Mouse (Mus musculus) granulocyte monocyte progenitor cell, adult 5-6 weeks (primary cell): ENCODE measurements around the gene Trim2. TPM values are rescaled to one million over a fixed set of nuclear protein-coding genes. Genes with fewer than 3 reads are reported as not detected.

ENCODE experiments used
- ATAC-seq: replicated peaks from 2 replicates; pipeline ENCODE4 v1.8.0; 2016; ENCODE audit warnings: mild to moderate bottlenecking, moderate TSS enrichment, inconsistent platforms; ENCODE audit not compliant: poor library complexity, severe bottlenecking
- total RNA-seq, 2 experiments: library from RNA; stranded (forward) in 1 of 2; stranded (reverse) in 1 of 2; fragments of 200-712, 200-1000 nt in 1 of 2; fragments of >200 nt in 1 of 2; fragmentation: Nextera tagmentation in 1 of 2; gene quantifications; 2 replicates each; pipeline ENCODE4 v1.2.3; 2014 to 2017

Trim2 gene
- total RNA-seq, 2 experiments from 2014 or later: not detected

- ATAC-seq: no peak
These were observed 141.3 kb downstream of the Trim2 start for GRCm38 (mm10) chr3:84165391-84165790.

DNA sequence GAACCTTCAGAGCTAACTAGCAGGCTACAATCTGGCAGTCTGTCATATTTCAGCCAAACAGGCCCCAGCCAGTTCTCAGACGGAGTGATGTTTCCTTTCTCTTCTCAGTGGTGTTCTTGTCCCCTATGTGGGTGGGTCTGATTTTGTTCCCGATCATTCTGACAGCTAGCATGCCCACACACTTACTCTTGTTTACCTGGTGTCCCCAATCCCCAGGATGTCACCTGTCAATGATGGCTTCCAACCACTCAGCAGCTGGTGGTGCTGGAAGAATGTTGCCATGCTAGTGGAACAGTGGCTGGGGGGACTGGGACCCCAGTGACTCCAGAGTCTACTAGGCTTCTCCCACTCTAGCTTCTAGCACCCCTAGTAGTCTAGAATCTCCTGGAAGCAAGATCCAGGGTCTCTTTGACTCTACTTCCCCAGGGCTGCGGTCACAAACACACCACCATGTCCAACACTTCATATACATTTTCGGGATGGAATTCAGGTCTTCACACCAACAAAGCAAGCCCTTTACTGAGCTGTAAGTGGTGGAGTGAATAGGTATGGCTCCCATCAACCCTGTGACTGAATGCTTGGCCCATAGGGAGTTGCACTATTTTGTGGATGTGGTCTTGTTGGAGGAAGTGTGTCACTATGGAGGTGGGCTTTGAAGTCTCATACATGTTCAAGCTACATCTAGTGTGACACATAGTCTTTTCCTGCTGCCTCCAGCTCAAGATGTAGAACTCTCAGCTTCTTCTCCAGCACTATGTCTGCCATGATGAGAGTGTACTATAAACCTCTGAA is 148.9 kb downstream of the Trim2 start:
- no peak for ATAC-seq

- no peak for ATAC-seq
These were observed 149.7 kb downstream of the Trim2 start for GRCm38 (mm10) chr3:84157011-84157410.

DNA sequence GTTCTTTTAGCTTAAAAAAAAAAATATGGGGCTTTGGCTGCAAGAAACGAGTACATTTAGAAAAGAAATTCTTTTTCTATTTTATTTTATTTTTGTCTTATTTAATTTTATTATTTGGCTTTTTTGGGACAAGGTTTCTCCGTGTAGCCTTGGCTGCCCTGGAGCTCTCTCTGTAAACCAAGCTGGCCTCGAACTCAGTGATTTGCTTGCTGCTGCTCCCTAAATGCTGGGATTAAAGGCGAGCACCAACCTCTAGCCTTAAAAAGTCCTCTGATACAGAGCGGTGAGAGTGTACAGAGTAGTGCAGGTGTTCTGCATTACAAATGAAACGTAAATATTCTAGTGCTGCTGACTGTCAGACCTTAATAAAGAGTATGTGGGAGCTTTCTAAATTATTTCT is 150.6 kb downstream of the Trim2 start:
- no peak for ATAC-seq

DNA sequence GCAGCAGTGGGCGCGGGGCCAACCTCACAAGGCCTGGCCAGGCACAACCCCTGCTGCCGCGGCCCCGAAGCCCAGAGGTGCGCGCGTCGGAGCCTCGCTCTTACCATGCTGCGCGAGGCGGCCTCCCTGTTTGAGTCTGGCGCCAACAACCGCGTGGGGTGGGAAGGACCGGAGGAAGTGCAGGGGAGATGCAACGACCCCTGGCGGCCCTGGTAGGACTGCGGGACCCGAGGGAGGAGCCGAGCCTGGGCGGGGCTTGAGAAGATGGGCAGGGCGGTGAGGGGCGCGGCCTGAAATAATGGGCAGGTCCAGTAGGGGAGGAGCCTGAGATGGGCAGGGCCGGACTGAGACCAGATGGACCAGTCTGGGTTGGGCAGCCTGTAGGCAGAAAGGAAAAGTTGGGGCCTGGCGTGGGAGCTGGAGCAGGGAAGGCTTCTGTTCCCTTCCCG is 151.1 kb downstream of the Trim2 start, which contains the start of gene Mnd1:
TSS of gene Mnd1 (minus strand) at position 229 of the 449 bp plus-strand sequence.
- ATAC-seq: peak; percentile 99

DNA sequence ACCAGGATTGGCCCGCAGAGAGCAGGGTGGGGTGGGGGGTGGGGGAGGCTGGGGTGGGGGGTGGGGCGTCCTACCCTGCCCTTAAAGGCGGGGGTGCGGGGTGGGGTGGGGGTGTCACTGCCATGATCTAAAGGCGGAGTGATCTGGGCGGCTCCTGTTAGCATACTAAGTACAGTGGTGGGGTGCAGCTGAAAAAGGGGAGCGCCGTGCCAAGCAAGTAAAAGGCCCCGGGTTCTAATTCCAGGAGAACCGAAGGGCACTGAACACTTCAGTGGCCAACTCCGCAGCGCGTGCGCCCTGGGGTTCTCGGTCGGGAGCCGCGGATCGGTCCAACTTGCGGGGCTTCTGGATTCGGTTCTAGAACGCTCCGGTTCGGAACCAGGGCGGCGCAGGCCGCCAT is 151.5 kb downstream of the Trim2 start:
- peak; percentile 28 for ATAC-seq

- ATAC-seq: no peak
These were observed 151.9 kb downstream of the Trim2 start for GRCm38 (mm10) chr3:84154721-84155141.

DNA sequence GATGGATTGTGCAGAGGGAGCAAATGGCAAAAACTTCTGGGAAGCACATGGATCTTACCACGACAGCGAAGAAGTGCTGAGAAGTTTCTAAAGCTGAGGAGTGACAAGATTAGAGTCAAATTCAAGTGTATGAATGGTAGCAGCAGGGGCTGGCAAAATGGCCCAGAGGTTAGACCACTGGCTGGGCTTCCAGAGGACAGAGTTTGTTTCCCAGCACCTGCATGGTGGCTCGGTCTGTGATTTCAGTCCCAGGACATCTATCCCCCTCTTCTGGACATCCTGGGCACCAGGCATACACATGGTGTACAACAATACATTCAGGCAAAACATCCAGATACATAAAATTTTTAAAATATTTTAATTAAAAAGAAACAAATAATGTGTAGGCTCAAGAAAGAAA is 156.8 kb downstream of the Trim2 start:
- ATAC-seq: no peak

- ATAC-seq: no peak
These were observed 165.7 kb downstream of the Trim2 start for GRCm38 (mm10) chr3:84140947-84141346.

- no peak for ATAC-seq
These were observed 170.2 kb downstream of the Trim2 start for GRCm38 (mm10) chr3:84136509-84136908.

GRCm38 (mm10) chr3:84135933-84136332 is 170.7 kb downstream of the Trim2 start:
- peak; percentile 43 for ATAC-seq

GRCm38 (mm10) chr3:84135387-84135786 is 171.3 kb downstream of the Trim2 start:
- peak; percentile 100 for ATAC-seq

DNA sequence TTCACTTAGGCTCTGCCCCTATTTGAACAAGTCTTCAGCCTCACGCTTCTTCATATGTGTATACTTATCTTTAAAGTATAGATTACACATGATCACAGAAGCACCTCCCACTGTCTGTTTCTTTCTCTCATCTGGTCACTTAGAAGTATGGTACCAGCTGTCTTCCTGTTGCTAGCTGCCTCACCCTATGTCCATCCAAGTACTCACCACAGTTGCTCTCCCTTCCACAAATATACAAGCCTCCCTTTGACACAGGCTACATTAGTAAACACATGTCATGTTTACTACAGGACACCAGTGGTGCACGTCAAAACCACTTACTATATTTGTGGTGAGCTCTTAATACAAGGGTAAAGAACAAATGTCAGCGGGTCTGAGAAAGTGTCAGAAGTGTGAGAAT is 175.3 kb downstream of the Trim2 start:
- ATAC-seq: no peak

DNA sequence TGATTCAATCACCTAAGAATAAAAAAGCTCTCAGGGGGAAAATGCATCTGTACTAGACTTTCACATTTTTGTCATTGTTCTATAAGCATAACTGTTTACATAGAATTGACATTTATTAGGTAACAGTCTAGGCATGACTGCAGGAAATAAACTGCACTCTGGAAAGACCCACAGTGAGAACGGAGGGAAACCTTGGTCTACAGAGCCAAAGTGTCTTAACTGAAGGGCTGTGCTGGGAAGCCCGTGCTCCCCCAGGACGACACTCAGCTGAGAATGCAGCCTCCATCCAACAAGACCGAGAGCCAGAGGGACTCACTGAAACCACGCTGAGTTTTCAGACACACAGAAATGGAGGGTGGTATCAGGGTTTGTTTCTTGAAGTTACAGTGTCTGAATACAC is 175.9 kb downstream of the Trim2 start:
- ATAC-seq: no peak

- peak; percentile 48 for ATAC-seq
These were observed 177.5 kb downstream of the Trim2 start for GRCm38 (mm10) chr3:84128871-84129870.

DNA sequence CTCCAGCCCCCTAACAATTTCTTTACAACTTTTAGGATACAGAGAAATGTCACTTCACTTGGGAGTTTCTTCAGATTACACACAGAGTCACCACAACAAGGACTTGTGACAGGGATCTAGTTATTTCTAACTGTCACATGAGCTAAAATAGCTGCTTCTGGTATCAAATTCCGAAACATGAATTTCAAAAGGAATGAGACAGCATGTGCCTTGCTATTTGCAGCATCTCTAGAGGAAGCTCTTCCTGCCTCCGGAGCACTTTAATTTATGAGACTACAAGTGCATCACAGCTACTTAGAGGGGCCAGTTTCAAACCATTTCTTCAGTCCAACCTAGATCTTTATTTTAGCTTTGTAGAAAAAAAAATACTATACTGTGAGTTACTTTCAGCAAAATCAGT is 179.2 kb downstream of the Trim2 start:
- no peak for ATAC-seq

- ATAC-seq: no peak; the same call in 1 of the 2 replicates
These were observed 180.0 kb downstream of the Trim2 start for GRCm38 (mm10) chr3:84126721-84127120.

- peak; percentile 84 for ATAC-seq
These were observed 180.9 kb downstream of the Trim2 start for GRCm38 (mm10) chr3:84125704-84126289.

DNA sequence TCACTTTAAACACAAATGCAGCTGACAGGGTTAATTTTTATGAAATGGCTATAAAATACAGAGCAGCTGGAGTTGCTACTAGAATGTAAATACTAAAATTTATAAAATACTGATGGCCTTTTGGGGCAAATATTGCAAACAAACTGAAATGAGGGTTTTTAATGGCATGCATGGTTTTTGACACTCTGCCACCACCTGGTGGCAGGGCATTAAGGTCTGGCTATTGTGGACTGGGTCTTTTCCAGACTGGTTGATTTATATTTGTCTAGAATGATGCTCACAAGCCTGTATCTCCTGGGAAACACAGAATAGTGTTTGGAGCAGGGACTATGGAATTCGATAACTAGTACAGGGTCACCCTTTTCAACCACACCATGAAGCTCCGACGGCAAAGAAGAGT is 183.2 kb downstream of the Trim2 start:
- ATAC-seq: 0 out of 2 replicates have a peak, but pooled peaks have one; percentile 31

GRCm38 (mm10) chr3:84118718-84119117 is 188.0 kb downstream of the Trim2 start:
- no peak for ATAC-seq
